Mouse (Mus musculus): Measurements from ENCODE around the gene Bcl6. TPM values are rescaled to one million over a fixed set of nuclear protein-coding genes. Genes with fewer than 3 reads are reported as not detected.

Bcl6 gene
- polyA plus RNA-seq, 1 experiment from 2014 or later, result 1.2 TPM

- Histone ChIP-seq H3K27me3 (replicated peaks; ENCODE audit: control insufficient read depth, insufficient read depth, low read length) (no peaks in the 10 kb centered on the region), H3K4me3 (ENCODE audit: low read length) (no peak overlapping the region), H3K27ac (ENCODE audit: low read length) (no peak overlapping the region), H3K9me3 (ENCODE audit: control insufficient read depth, low read length) (no peaks in the 10 kb centered on the region), H3K9ac (ENCODE audit: low read depth, low read length) (no peak overlapping the region), H3K4me1 (ENCODE audit: control insufficient read depth, insufficient read depth, low read length) (peaks cover 5% of the 10 kb centered on the region; the same call in 1 of the 2 replicates), H3K4me2 (ENCODE audit: low read depth, low read length) (no peak overlapping the region), H3K36me3 (ENCODE audit: control insufficient read depth, insufficient read depth, low read length) (peaks cover 11% of the 10 kb centered on the region)
- 85% methylated on average over 7 of the region's 7 CpGs for WGBS
- ATAC-seq, result no peak
Measured at GRCm38 (mm10) chr16:23967301-23967700, 21.4 kb downstream of the Bcl6 start.

DNA sequence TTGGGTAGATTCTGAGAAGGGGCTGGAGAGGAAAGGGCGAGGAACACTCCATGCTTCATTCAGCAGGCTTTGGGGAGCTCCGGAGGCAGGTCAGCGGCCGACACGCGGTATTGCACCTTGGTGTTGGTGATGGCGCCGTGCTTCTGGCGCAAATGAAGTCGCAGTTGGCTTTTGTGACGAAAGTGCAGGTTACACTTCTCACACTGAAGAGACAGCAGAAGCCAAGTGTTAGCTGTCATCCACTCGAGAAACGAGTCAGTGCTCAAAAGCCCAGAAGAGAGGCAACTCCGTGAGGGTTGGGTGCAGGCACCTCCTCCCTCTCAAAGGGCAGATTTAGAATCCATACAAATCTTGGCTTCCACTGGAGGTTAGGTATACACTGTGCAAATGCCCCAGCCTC, 22.6 kb downstream of the Bcl6 start:
- H3K36me3 ChIP-seq (ENCODE audit: control insufficient read depth, insufficient read depth, low read length), result peaks cover 11% of the 10 kb centered on the region
- no peak overlapping the region for H3K27ac ChIP-seq (ENCODE audit: low read length)
- 0 out of 2 replicates have a peak, but pooled peaks cover 3% of the 10 kb centered on the region for H3K4me1 ChIP-seq (ENCODE audit: control insufficient read depth, insufficient read depth, low read length)
- H3K9me3 ChIP-seq (ENCODE audit: control insufficient read depth, low read length), result no peaks in the 10 kb centered on the region
- WGBS, result 90% methylated on average over 14 of the region's 14 CpGs
- no peak for ATAC-seq
- no peak overlapping the region for H3K9ac ChIP-seq (ENCODE audit: low read depth, low read length)
- no peak overlapping the region for H3K4me2 ChIP-seq (ENCODE audit: low read depth, low read length)
- no peak overlapping the region for H3K4me3 ChIP-seq (ENCODE audit: low read length)
- H3K27me3 ChIP-seq (replicated peaks; ENCODE audit: control insufficient read depth, insufficient read depth, low read length), result no peaks in the 10 kb centered on the region

DNA sequence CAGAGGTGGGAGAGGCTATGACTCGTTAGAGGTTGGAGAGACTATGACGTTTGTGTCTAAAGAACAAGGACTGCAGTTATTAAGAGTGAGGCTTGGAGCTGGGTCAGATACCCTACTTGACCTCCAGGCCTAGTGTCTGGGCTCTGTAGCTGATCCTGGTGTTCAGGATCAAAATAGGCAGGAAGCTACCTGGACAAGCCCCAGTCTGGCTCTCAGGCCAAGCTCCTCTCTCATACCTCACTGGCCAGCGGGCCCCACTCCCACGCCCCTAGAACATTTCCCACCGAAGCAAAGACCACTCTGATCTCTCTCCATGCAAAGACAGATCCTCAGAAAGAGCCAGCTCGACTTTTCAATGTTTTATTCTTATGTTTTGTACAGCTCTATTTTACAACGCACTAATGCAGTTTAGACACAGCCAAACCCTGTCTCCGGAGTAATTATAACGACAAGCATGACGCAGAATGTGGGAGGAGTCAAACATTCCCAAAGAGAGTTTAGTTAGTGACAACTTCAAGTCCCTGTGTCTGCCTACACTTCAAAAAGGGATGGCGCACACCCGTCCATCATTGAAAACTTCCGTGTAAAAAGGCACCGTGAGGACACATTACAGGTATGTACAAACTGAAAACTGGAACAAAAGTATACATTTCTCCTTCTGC, 23.8 kb downstream of the Bcl6 start:
- Histone ChIP-seq H3K27ac (ENCODE audit: low read length) (no peak overlapping the region), H3K9me3 (ENCODE audit: control insufficient read depth, low read length) (no peaks in the 10 kb centered on the region), H3K36me3 (ENCODE audit: control insufficient read depth, insufficient read depth, low read length) (peaks cover 11% of the 10 kb centered on the region), H3K4me1 (ENCODE audit: control insufficient read depth, insufficient read depth, low read length) (no peaks in the 10 kb centered on the region), H3K9ac (ENCODE audit: low read depth, low read length) (no peak overlapping the region), H3K4me3 (ENCODE audit: low read length) (no peak overlapping the region), H3K4me2 (ENCODE audit: low read depth, low read length) (no peak overlapping the region), H3K27me3 (replicated peaks; ENCODE audit: control insufficient read depth, insufficient read depth, low read length) (no peaks in the 10 kb centered on the region)
- WGBS, result 78% methylated on average over 14 of the region's 14 CpGs
- ATAC-seq, result no peak

- no peak for ATAC-seq
- Histone ChIP-seq H3K9ac (ENCODE audit: low read depth, low read length) (no peak overlapping the region), H3K27ac (ENCODE audit: low read length) (no peak overlapping the region), H3K36me3 (ENCODE audit: control insufficient read depth, insufficient read depth, low read length) (peaks cover 11% of the 10 kb centered on the region), H3K27me3 (replicated peaks; ENCODE audit: control insufficient read depth, insufficient read depth, low read length) (no peaks in the 10 kb centered on the region), H3K4me3 (ENCODE audit: low read length) (no peak overlapping the region), H3K9me3 (ENCODE audit: control insufficient read depth, low read length) (no peaks in the 10 kb centered on the region), H3K4me1 (ENCODE audit: control insufficient read depth, insufficient read depth, low read length) (no peaks in the 10 kb centered on the region), H3K4me2 (ENCODE audit: low read depth, low read length) (no peak overlapping the region)
- WGBS, result 81% methylated on average over 22 of the region's 22 CpGs
Measured at GRCm38 (mm10) chr16:23963896-23964668, 24.6 kb downstream of the Bcl6 start.

DNA sequence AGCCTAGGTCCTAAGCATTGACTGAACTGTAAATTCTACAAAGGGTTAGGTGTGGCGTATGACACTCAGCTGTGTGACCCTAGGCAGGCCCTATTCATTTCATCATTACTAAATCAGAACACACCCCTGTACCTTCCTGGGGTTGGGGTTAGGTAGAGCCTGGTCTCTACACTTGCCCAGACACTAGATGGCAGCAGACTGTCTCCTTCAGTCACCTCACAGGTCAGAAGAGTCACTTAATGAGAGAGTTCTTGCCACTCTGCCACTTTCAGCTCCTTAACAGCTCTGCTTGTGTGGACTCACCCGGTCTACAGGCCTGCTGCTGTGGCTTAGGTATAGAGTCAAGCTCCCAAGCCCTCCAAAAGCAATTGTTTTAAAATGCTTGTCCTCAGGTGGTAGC, 26.3 kb downstream of the Bcl6 start:
- ATAC-seq, result peak; percentile 46; the same call in 1 of the 2 replicates
- 80% methylated on average over 2 of the region's 2 CpGs for WGBS

GRCm38 (mm10) chr16:23958938-23959337, 29.7 kb downstream of the Bcl6 start:
- no peak overlapping the region for H3K4me2 ChIP-seq (ENCODE audit: low read depth, low read length)
- no peak overlapping the region for H3K9ac ChIP-seq (ENCODE audit: low read depth, low read length)
- no peaks in the 10 kb centered on the region for H3K27me3 ChIP-seq (replicated peaks; ENCODE audit: control insufficient read depth, insufficient read depth, low read length)
- no peak for ATAC-seq
- H3K27ac ChIP-seq (ENCODE audit: low read length), result no peak overlapping the region
- no peak overlapping the region for H3K4me3 ChIP-seq (ENCODE audit: low read length)
- no peaks in the 10 kb centered on the region for H3K4me1 ChIP-seq (ENCODE audit: control insufficient read depth, insufficient read depth, low read length)
- no peaks in the 10 kb centered on the region for H3K36me3 ChIP-seq (ENCODE audit: control insufficient read depth, insufficient read depth, low read length)
- no peaks in the 10 kb centered on the region for H3K9me3 ChIP-seq (ENCODE audit: control insufficient read depth, low read length)

More for the DNA sequence above, 26.3 kb downstream of the Bcl6 start:
- no peak overlapping the region for H3K4me3 ChIP-seq (ENCODE audit: low read length)
- H3K27me3 ChIP-seq (replicated peaks; ENCODE audit: control insufficient read depth, insufficient read depth, low read length), result no peaks in the 10 kb centered on the region
- no peaks in the 10 kb centered on the region for H3K9me3 ChIP-seq (ENCODE audit: control insufficient read depth, low read length)
- H3K4me1 ChIP-seq (ENCODE audit: control insufficient read depth, insufficient read depth, low read length), result no peaks in the 10 kb centered on the region
- H3K9ac ChIP-seq (ENCODE audit: low read depth, low read length), result no peak overlapping the region
- no peak overlapping the region for H3K27ac ChIP-seq (ENCODE audit: low read length)
- H3K36me3 ChIP-seq (ENCODE audit: control insufficient read depth, insufficient read depth, low read length), result 0 out of 2 replicates have a peak, but pooled peaks cover 1% of the 10 kb centered on the region
- H3K4me2 ChIP-seq (ENCODE audit: low read depth, low read length), result no peak overlapping the region

DNA sequence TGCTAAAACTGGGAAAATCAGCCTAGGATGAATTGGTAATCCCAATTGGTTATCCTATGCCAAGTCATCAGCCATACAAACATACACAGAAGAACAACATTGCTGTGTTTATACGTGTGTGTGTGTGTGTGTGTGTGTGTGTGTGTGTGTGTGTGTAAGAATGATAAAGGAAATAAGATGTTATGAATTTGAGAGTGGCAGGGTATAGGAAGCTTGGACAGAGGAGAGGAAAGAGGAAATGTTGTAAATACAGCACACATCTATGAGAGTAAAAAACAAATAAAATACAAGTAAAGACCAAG, 34.7 kb downstream of the Bcl6 start:
- no peak overlapping the region for H3K4me3 ChIP-seq (ENCODE audit: low read length)
- H3K4me2 ChIP-seq (ENCODE audit: low read depth, low read length), result no peak overlapping the region
- ATAC-seq, result no peak
- no peak overlapping the region for H3K27ac ChIP-seq (ENCODE audit: low read length)
- H3K36me3 ChIP-seq (ENCODE audit: control insufficient read depth, insufficient read depth, low read length), result no peaks in the 10 kb centered on the region
- no peaks in the 10 kb centered on the region for H3K27me3 ChIP-seq (replicated peaks; ENCODE audit: control insufficient read depth, insufficient read depth, low read length)
- no peak overlapping the region for H3K9ac ChIP-seq (ENCODE audit: low read depth, low read length)
- H3K4me1 ChIP-seq (ENCODE audit: control insufficient read depth, insufficient read depth, low read length), result no peaks in the 10 kb centered on the region
- no peaks in the 10 kb centered on the region for H3K9me3 ChIP-seq (ENCODE audit: control insufficient read depth, low read length)
- 3% methylated on average over 1 of the region's 1 CpGs for WGBS

- Histone ChIP-seq H3K27ac (ENCODE audit: low read length) (no peak overlapping the region), H3K27me3 (replicated peaks; ENCODE audit: control insufficient read depth, insufficient read depth, low read length) (no peaks in the 10 kb centered on the region), H3K4me2 (ENCODE audit: low read depth, low read length) (no peak overlapping the region), H3K4me3 (ENCODE audit: low read length) (no peak overlapping the region), H3K9me3 (ENCODE audit: control insufficient read depth, low read length) (no peaks in the 10 kb centered on the region), H3K9ac (ENCODE audit: low read depth, low read length) (no peak overlapping the region), H3K4me1 (ENCODE audit: control insufficient read depth, insufficient read depth, low read length) (no peaks in the 10 kb centered on the region), H3K36me3 (ENCODE audit: control insufficient read depth, insufficient read depth, low read length) (no peaks in the 10 kb centered on the region)
- WGBS, result 49% methylated on average over 11 of the region's 11 CpGs
- ATAC-seq, result no peak
Measured at GRCm38 (mm10) chr16:23953189-23953958, 35.3 kb downstream of the Bcl6 start.

GRCm38 (mm10) chr16:23952101-23952727, 36.4 kb downstream of the Bcl6 start:
- no peaks in the 10 kb centered on the region for H3K9me3 ChIP-seq (ENCODE audit: control insufficient read depth, low read length)
- ATAC-seq, result no peak
- H3K9ac ChIP-seq (ENCODE audit: low read depth, low read length), result no peak overlapping the region
- no peaks in the 10 kb centered on the region for H3K27me3 ChIP-seq (replicated peaks; ENCODE audit: control insufficient read depth, insufficient read depth, low read length)
- no peak overlapping the region for H3K4me2 ChIP-seq (ENCODE audit: low read depth, low read length)
- no peaks in the 10 kb centered on the region for H3K36me3 ChIP-seq (ENCODE audit: control insufficient read depth, insufficient read depth, low read length)
- 85% methylated on average over 4 of the region's 4 CpGs for WGBS
- no peaks in the 10 kb centered on the region for H3K4me1 ChIP-seq (ENCODE audit: control insufficient read depth, insufficient read depth, low read length)
- H3K4me3 ChIP-seq (ENCODE audit: low read length), result no peak overlapping the region
- H3K27ac ChIP-seq (ENCODE audit: low read length), result no peak overlapping the region
